Comparison of ENCODE assay signal across 30 mouse cellular contexts in the genomic region with DNA sequence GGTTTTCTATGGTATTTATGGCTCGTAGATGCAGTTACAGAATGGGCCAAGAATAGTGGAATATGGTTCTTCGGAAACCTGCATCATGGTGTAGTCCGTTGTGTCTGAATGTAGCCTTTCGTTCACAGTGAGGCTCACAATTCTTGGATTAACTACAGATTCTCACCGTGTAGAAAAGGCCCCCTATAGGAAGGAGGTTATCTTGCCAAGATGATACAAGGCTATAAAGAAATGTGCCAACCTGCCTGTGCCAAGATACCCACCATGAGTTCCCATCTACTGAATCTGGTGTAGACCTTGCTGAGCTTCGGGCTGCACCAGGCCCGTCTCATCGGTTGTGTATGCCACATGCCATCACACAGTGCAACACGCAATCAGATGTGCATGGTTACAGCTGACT.
"Had no signal": no experiment of that assay in that cellular context is flagged by ENCODE, and none has a peak within 500 bp of the region (broad histone marks: within the 10 kb centered on the region; RNA-seq: fewer than 3 reads in every experiment).

No protein-coding gene starts in this region.

- H3K27ac ChIP-seq: heart, embryonic 13.5 days; heart, embryonic 15.5 days; hindbrain, embryonic 10.5 days; hindbrain, embryonic 12.5 days; hindbrain, embryonic 13.5 days; hindbrain, embryonic 14.5 days; hindbrain, embryonic 15.5 days; hindbrain, postnatal 0 days; intestine, embryonic 15.5 days; kidney, embryonic 15.5 days; kidney, postnatal 0 days; layer of hippocampus, adult 2 months; left cerebral cortex, adult 2 months had no signal

- H3K4me3 ChIP-seq: heart, embryonic 12.5 days; heart, embryonic 13.5 days; heart, embryonic 15.5 days; hindbrain, embryonic 10.5 days; hindbrain, embryonic 12.5 days; hindbrain, embryonic 13.5 days; hindbrain, embryonic 15.5 days; intestine, embryonic 15.5 days; kidney, embryonic 15.5 days; layer of hippocampus, adult 2 months; left cerebral cortex, adult 2 months had no signal

- H3K4me1 ChIP-seq: heart, embryonic 12.5 days; heart, embryonic 13.5 days; heart, embryonic 15.5 days; hindbrain, embryonic 12.5 days; intestine, embryonic 15.5 days had no signal

- DNase-seq: heart, postnatal 10 days; heart, postnatal 14 days; heart, postnatal 36 days; heart, postnatal 4 days; kidney, adult 11 months; kidney, adult 18-20 months; kidney, adult 2 months; kidney, adult 8-10 months; kidney, adult 9 months; kidney, postnatal 10 days; kidney, postnatal 14 days; kidney, postnatal 25 days; kidney, postnatal 36 days; kidney, postnatal 4 days; layer of hippocampus, adult 9-11 months; layer of hippocampus, postnatal 36 days had no signal

- H3K27me3 ChIP-seq: heart, embryonic 12.5 days; heart, embryonic 13.5 days; heart, embryonic 15.5 days; intestine, embryonic 15.5 days; kidney, embryonic 15.5 days had no signal
